Mouse (Mus musculus) sigmoid colon, adult 10 weeks (tissue): Measurements from ENCODE around the gene Vmn1r128. TPM values are rescaled to one million over a fixed set of nuclear protein-coding genes. Genes with fewer than 3 reads are reported as not detected.

ENCODE experiments used
- polyA plus RNA-seq: library from polyadenylated mRNA; stranded (reverse); fragments of 350-450 nt; fragmentation: Illumina TruSeq; extraction: RNeasy Lipid Tissue Mini Kit (QIAGEN cat#74804); gene quantifications from one replicate; pipeline ENCODE4 v1.2.3, GENCODE M21; 2014; ENCODE audit warnings: low read depth, low replicate concordance

Gene Vmn1r128
- polyA plus RNA-seq = not detected

DNA sequence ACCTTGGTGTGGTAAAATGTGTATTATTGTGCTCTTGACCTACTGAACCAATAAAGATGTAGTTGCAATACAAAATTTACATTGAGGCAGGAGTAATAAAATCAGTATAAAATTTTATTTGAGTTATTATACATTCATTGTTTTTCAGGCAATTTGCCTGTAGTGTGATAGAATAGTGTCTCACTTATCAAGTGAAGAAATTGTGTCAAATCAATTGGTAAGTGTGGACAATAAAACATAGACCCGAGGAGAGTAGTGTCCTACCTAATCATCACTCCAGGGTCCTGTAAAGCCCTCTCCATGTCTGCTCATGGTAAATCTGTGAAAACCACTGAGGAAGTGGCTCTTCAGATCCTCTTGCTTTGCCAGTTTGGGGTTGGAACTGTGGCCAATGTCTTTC lies at the start of gene Vmn1r128:
Gene Vmn1r128, plus strand, starts transcription at position 301 of the 400 bp plus-strand sequence.

DNA sequence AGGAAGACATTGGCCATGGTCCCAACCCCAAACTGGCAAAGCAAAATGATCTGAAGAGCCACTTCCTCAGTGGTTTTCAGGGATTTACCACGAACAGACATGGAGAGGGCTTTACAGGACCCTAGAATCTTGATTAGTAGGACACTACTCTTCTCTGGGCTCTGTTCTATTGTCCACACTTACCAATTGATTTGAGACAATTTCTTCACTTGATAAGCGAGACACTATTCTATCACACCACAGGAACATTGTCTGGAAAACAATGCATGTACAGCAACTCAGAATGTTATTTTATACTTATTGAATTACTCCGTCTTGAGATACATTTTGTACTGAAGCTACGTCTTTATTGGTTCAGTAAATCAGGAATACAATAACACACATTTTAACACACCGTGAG lies 47.8 kb upstream of the Vmn1r128 start, which contains the start of gene Vmn1r126:
Gene Vmn1r126, minus strand, starts transcription at position 101 of the 400 bp plus-strand sequence.

DNA sequence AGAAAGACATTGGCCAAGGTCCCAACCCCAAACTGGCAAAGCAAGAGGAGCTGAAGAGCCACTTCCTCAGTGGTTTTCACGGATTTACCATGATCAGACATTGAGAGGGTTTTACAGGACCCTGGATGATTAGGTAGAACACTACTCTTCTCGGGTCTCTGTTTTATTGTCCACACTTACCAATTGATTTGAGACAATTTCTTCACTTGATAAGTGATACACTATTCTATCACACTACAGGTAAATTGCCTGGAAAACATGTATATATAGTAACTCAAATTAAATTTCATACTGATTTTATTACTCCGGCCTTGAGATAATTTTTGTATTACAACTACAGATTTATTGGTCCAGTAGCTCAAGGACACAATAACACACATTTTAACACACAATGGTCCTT lies 29.4 kb upstream of the Vmn1r128 start, which contains the start of gene Vmn1r127:
Gene Vmn1r127, minus strand, starts transcription at position 101 of the 400 bp plus-strand sequence.

DNA sequence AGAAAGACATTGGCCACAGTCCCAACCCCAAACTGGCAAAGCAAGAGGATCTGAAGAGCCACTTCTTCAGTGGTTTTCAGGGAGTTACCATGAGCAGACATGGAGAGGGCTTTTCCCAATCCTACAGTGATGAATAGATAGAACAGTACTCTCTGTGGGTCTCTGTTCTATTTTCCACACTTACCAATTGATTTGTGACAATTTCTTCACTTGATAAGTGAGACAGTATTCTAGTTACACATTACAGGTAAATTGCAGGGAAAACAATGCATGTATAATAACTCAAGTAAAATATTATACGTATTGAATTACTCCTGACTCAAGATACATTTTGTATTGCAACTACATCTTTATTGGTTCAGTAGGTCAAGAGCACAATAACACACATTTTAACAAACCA lies 12.0 kb downstream of the Vmn1r128 start, which contains the start of gene Vmn1r129:
Gene Vmn1r129, minus strand, starts transcription at position 101 of the 400 bp plus-strand sequence.

Other genes starting within 250 kb of the Vmn1r128 start
- not detected for gene Vmn1r122, start 215.2 kb upstream of the Vmn1r128 start, polyA plus RNA-seq
- gene Vmn1r123, start 187.2 kb upstream of the Vmn1r128 start, polyA plus RNA-seq = not detected
- gene Gm5157, start 158.9 kb upstream of the Vmn1r128 start, polyA plus RNA-seq = not detected
- gene Vmn1r124, start 88.8 kb upstream of the Vmn1r128 start, polyA plus RNA-seq = not detected
- not detected for gene Vmn1r125, start 77.2 kb upstream of the Vmn1r128 start, polyA plus RNA-seq
- gene Vmn1r126, start 47.9 kb upstream of the Vmn1r128 start, polyA plus RNA-seq = not detected
- gene Vmn1r127, start 29.5 kb upstream of the Vmn1r128 start, polyA plus RNA-seq = not detected
- gene Vmn1r129, start 11.9 kb downstream of the Vmn1r128 start, polyA plus RNA-seq = not detected
- gene Gm6882, start 83.4 kb downstream of the Vmn1r128 start, polyA plus RNA-seq = not detected
- not detected for gene Vmn1r130, start 162.4 kb downstream of the Vmn1r128 start, polyA plus RNA-seq
- gene Vmn1r131, start 196.7 kb downstream of the Vmn1r128 start, polyA plus RNA-seq = not detected